Mouse (Mus musculus) midbrain, embryonic 11.5 days (tissue): ENCODE data around the gene Arid4a. TPM values are rescaled to one million over a fixed set of nuclear protein-coding genes. Genes with fewer than 3 reads are reported as not detected.

Experiments used
- ATAC-seq: fragments of 200-750 bp; cut with Nextera tagmentation; 2 replicates; pipeline ENCODE4 v1.8.0; 2017; ENCODE audit warnings: moderate TSS enrichment, moderate library complexity; ENCODE audit not compliant: low FRiP score
- DNase-seq: peaks from one replicate; pipeline ENCODE4 v3.0.0; 2015; ENCODE audit warnings: low spot score; ENCODE audit errors: missing footprints
- H3K27ac ChIP-seq: fragments of 300-500 bp; sonication (generic); 2 replicates; pipeline ENCODE4 v1.5.1; 2014; ENCODE audit warnings: low read depth, low read length
- H3K27me3 ChIP-seq: fragments of 300-500 bp; sonication (generic); 2 replicates; pipeline ENCODE4 v1.6.1; 2014; ENCODE audit warnings: mild to moderate bottlenecking, low read length, moderate library complexity, mixed read lengths; ENCODE audit not compliant: control insufficient read depth, insufficient read depth
- H3K36me3 ChIP-seq: fragments of 300-500 bp; sonication (generic); 2 replicates; pipeline ENCODE4 v1.6.1; 2014; ENCODE audit warnings: mild to moderate bottlenecking, low read length, moderate library complexity, mixed read lengths; ENCODE audit not compliant: control insufficient read depth, insufficient read depth
- H3K4me1 ChIP-seq: fragments of 300-500 bp; sonication (generic); 2 replicates; pipeline ENCODE4 v1.6.1; 2014; ENCODE audit warnings: low read length; ENCODE audit not compliant: control insufficient read depth, insufficient read depth
- H3K4me2 ChIP-seq: fragments of 300-500 bp; sonication (generic); 2 replicates; pipeline ENCODE4 v1.6.1; 2014; ENCODE audit warnings: mild to moderate bottlenecking, moderate library complexity
- H3K4me3 ChIP-seq: fragments of 300-500 bp; sonication (generic); 2 replicates; pipeline ENCODE4 v1.5.1; 2014; ENCODE audit warnings: low read depth, low read length
- H3K9ac ChIP-seq: fragments of 300-500 bp; sonication (generic); 2 replicates; pipeline ENCODE4 v1.6.1; 2014; ENCODE audit warnings: low read length
- H3K9me3 ChIP-seq: fragments of 300-500 bp; sonication (generic); 2 replicates; pipeline ENCODE4 v1.6.1; 2016; ENCODE audit warnings: low read length; ENCODE audit not compliant: control insufficient read depth
- WGBS: fragments of 180-500 bp; shearing (Covaris S2); extraction: QIAGEN DNeasy Blood & Tissue Kit; methylation state at CpG from one replicate; pipeline ENCODE4 v1.1.7; 2014; 5-methylcytosine and 5-hydroxymethylcytosine counted together
- polyA plus RNA-seq: library from polyadenylated mRNA; unstranded; fragments of >200 nt; fragmentation: Nextera tagmentation; extraction: Ambion mirVana; gene quantifications from 2 replicates; pipeline ENCODE4 v1.2.1, GENCODE M21; 2014

The Arid4a gene
- polyA plus RNA-seq, result 34.5 and 35.2 TPM in 2 replicates

DNA sequence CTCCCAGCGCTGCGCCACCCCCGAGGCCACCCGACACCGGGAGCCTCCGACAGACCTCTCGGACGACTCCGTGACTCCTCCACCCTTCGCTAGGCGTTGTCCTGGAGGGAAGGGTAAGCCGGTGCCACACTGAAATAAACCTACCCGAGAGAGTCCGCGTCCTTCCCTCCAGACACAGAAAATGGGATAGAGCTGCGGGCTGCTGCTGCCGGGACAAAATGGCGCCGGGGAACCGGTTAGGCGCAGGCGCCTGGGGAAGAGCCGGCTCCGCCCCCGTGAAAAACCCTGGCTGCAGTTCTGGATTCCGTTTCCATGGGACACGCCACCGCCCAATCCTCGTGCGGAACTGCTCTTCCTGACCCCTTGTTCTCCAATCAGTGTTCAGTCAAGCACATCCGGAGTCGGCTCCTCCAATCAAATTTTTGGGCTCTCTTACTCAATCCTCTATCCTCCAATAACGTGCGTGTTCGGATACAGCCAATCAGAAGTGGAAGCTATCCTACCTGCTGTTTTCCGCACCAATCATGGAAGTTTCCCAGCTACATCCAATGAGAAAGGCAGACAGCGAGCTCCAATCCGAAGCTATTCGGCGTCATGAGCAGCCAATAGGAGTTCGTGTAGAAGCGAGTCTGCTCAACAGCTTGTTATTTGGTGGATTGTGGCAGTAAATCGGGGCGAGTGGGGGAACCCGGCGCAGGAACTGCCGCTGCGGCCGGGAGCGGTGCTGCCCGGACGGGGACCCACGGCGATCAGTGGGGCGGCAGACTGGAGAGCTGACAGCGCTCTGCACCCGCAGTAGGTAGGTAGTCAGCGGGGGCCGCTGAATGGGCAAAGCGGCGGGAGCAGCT is at the start of gene Arid4a:
Arid4a (plus strand) TSS at position 628 of the 848 bp plus-strand sequence.
- Histone ChIP-seq H3K9me3 (no peaks in the 10 kb centered on the region), H3K4me2 (peak within 1 kb of the TSS; percentile 81), H3K4me1 (peaks cover 15% of the 10 kb centered on the region), H3K27ac (peak within 1 kb of the TSS; percentile 90), H3K9ac (peak within 1 kb of the TSS; percentile 90), H3K36me3 (peaks cover 2% of the 10 kb centered on the region; the same call in 1 of the 2 replicates), H3K4me3 (peak within 1 kb of the TSS; percentile 97), H3K27me3 (no peaks in the 10 kb centered on the region)
- DNase-seq, result peak; percentile 99
- ATAC-seq, result peak; percentile 98
- WGBS, result 0% methylated on average over 61 of the region's 61 CpGs

DNA sequence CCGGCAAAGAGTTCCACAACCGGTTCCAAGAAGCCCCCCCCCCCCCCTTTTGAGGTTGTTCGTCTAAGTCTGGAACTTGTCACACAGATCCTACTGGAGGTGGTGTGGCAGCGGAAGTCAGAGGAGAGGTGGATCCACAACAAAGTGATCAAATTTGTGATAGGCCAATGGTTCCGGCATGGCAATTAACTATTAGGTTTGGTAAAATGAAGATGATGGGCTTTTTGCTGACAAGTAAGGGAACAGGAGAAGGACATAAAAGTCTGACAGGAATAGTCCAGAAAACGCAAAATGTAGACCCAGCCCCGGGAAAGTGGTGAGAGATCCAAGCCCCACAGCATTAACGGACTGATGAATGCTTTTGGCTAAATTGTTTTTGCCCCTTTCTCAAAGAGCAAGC is 48.2 kb upstream of the Arid4a start:
- Histone ChIP-seq H3K27me3 (no peaks in the 10 kb centered on the region), H3K9ac (peak overlapping the region; percentile 72), H3K36me3 (peaks cover 3% of the 10 kb centered on the region; the same call in 1 of the 2 replicates), H3K4me3 (peak overlapping the region; percentile 52), H3K9me3 (no peaks in the 10 kb centered on the region), H3K4me1 (peaks cover 2% of the 10 kb centered on the region; the same call in 1 of the 2 replicates), H3K4me2 (peak overlapping the region; percentile 52), H3K27ac (peak overlapping the region; percentile 62; the same call in 1 of the 2 replicates)
- peak; percentile 87 for DNase-seq
- WGBS, result 53% methylated on average over 8 of the region's 8 CpGs
- no peak for ATAC-seq

DNA sequence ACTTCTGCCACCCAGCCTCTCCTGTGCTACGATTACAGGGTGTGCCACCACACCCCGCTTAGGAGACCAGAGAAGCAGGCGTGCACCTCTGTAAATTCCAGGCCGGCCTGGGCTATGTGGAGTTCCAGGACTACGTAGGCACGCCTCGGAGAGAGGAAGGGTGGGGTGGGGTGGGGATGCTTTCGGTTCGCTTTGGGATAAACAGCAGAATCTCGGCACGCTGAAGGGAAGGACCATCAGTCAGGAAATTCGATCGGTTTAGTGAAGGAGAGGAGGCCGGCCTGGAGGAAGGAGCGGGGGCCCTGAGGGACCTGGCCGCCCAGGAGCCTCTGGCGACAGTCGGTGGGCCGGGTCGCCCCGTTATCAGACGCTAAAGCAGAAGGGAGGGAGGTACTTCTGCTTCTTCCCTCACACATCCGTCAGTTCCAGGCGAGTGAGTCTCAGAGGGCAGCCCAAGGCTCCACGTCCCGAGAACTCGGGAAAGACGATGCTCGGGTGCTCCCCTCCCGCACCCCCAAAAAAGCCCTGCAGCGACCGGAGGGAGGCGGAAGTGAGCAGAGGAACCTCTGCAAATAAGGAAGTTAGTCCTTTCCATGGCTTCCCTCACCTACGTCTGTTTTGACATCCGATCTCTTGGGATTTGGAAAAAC is 47.5 kb upstream of the Arid4a start:
- Histone ChIP-seq H3K27me3 (no peaks in the 10 kb centered on the region), H3K27ac (peak overlapping the region; percentile 62), H3K36me3 (peaks cover 3% of the 10 kb centered on the region; the same call in 1 of the 2 replicates), H3K4me1 (peaks cover 2% of the 10 kb centered on the region; the same call in 1 of the 2 replicates), H3K4me3 (peak overlapping the region; percentile 52), H3K9ac (peak overlapping the region; percentile 72), H3K9me3 (no peaks in the 10 kb centered on the region), H3K4me2 (peak overlapping the region; percentile 52)
- WGBS, result under 1% methylated on average over 35 of the region's 35 CpGs
- ATAC-seq (peak; percentile 84), DNase-seq (peak; percentile 98)

DNA sequence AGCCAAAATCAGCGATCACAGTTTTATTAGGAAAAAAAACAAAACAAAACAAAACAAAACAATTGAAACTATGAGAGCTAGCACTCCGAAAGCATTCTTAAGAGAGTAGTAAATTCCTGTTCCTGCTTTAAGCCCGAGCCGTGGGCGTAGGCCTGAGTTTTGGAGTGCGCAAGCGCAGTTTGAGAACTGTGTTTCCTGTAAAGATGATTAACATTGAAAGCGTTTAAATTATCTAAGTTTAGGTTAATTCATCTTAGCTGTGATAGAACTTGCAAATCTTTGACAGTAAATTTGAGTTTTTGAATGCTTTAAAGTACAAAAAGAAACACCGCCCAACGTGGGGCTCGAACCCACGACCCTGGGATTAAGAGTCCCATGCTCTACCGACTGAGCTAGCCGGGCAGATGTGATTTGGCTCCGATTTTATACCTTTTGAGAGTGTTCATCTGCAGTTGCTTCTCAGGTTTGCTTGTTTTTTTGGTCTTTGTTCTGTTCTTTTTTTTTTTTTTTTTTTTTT is 46.9 kb upstream of the Arid4a start:
- Histone ChIP-seq H3K27me3 (no peaks in the 10 kb centered on the region), H3K4me3 (peak overlapping the region; percentile 52), H3K4me1 (peaks cover 2% of the 10 kb centered on the region; the same call in 1 of the 2 replicates), H3K4me2 (peak overlapping the region; percentile 52), H3K36me3 (no peaks in the 10 kb centered on the region), H3K27ac (no peak overlapping the region; the same call in 1 of the 2 replicates), H3K9ac (peak overlapping the region; percentile 72), H3K9me3 (no peaks in the 10 kb centered on the region)
- peak; percentile 66; the same call in 1 of the 2 replicates for ATAC-seq
- peak; percentile 99 for DNase-seq
- WGBS, result under 1% methylated on average over 15 of the region's 15 CpGs

DNA sequence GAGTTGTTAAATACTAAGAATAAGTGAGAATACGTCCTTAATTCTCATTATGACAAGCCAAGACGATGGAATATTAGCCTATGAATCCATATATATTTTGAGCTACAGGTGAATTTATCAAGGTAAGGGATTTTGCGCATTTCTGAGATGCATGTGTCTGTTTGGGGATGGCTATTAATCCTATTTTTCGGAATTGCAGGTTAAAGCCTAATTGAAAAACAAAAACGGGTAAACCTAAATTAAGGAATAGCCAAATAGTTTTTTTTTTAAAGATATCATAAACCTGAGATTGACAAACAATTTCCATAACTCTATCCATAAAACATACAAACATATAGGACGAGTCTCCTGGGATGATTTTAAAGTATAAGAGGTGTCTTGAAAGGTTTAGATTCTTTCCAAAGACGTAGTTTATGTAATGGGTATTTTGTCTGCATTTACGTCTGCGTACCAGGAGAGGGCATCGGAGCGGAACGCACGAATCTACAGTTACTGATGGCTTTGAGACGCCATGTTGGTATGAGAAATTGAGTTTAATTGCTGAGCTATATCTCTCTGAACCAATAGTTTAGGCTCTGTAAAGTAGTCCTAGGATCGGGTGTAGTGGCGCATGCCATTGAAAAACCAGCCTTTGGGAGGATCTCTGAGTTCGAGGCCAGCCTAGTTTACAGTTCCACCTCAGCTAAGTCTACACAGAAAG is 46.2 kb upstream of the Arid4a start:
- Histone ChIP-seq H3K4me3 (peak overlapping the region; percentile 24; the same call in 1 of the 2 replicates), H3K27ac (no peak overlapping the region), H3K4me1 (peaks cover 2% of the 10 kb centered on the region; the same call in 1 of the 2 replicates), H3K36me3 (no peaks in the 10 kb centered on the region), H3K9ac (no peak overlapping the region), H3K9me3 (no peaks in the 10 kb centered on the region), H3K4me2 (peak overlapping the region; percentile 44; the same call in 1 of the 2 replicates), H3K27me3 (no peaks in the 10 kb centered on the region)
- WGBS, result 6% methylated on average over 17 of the region's 17 CpGs
- DNase-seq (peak; percentile 95), ATAC-seq (0 out of 2 replicates have a peak, but pooled peaks have one; percentile 2)

DNA sequence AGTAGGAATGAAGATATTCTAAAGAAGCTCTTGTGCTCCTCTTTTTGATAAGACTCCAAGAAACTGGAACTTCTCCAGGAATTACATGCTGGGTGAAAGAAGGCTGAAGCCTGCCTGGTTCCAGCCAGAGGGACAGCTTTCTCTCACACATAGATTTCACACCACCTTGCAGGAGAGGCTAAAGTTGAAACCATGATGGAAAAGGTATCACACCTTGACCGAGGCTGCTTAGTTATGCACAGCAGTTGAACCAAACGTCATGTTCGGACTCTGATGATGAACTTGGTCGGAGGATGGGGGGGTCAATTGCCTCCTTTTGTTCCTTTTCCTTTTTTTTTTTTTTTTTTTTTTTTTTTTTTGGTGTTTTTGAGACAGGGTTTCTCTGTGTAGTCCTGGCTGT is 42.0 kb upstream of the Arid4a start:
- no peak for DNase-seq
- no peak overlapping the region for H3K4me2 ChIP-seq
- no peak overlapping the region for H3K9ac ChIP-seq
- peaks cover 7% of the 10 kb centered on the region for H3K4me1 ChIP-seq
- no peaks in the 10 kb centered on the region for H3K27me3 ChIP-seq
- WGBS, result 88% methylated on average over 4 of the region's 4 CpGs
- no peak for ATAC-seq
- H3K4me3 ChIP-seq, result no peak overlapping the region
- no peak overlapping the region for H3K27ac ChIP-seq
- no peaks in the 10 kb centered on the region for H3K9me3 ChIP-seq
- H3K36me3 ChIP-seq, result no peaks in the 10 kb centered on the region

DNA sequence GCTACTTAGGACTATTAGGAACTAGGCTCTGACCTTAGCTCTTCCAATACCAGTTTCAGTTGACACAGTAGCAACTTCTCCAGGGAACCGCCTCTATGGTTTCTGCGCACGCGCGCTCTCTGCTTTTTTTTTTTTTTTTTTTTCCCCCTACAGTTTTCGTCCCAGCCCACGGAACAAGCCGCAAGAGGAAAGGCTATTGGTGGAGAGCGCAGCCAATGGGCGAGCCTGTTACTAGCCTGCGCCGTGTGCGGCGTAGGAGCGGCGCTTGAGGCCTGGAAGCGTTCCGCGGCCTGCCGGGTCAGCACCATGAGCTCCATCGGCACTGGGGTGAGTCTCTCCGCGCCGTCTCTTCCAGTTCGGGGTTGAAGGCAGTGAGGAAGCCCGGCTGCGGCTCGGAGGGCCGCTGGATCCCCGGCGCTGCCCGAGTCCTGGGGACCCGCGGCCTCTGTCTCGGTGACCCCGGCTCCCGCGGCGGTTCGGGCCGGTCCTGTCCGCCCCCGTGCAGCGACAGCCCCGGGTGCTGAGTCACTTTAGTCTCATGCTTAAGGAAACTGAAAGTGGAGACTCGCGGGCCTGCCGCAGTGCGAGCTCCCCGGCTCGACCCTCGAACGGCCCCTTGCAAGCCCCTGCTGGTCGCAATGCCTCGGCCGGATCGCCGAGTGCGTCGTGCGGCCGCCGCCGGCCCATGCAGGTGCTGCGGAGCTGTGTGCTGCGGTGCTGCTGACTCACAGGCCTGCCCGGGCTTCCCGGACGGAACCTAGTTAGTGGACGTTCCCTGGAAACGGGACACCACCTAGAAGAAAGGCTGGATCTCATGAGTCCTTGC is 41.1 kb upstream of the Arid4a start, which contains the start of gene Psma3:
Psma3 (plus strand) TSS at position 181 of the 826 bp plus-strand sequence.
- peak within 1 kb of the TSS; percentile 58 for H3K4me2 ChIP-seq
- WGBS, result under 1% methylated on average over 70 of the region's 71 CpGs
- H3K36me3 ChIP-seq, result no peaks in the 10 kb centered on the region
- no peaks in the 10 kb centered on the region for H3K27me3 ChIP-seq
- DNase-seq (peak; percentile 100), ATAC-seq (peak; percentile 99)
- peaks cover 7% of the 10 kb centered on the region for H3K4me1 ChIP-seq
- peak within 1 kb of the TSS; percentile 92 for H3K4me3 ChIP-seq
- H3K9me3 ChIP-seq, result no peaks in the 10 kb centered on the region
- H3K27ac ChIP-seq, result peak within 1 kb of the TSS; percentile 84
- peak within 1 kb of the TSS; percentile 95 for H3K9ac ChIP-seq

DNA sequence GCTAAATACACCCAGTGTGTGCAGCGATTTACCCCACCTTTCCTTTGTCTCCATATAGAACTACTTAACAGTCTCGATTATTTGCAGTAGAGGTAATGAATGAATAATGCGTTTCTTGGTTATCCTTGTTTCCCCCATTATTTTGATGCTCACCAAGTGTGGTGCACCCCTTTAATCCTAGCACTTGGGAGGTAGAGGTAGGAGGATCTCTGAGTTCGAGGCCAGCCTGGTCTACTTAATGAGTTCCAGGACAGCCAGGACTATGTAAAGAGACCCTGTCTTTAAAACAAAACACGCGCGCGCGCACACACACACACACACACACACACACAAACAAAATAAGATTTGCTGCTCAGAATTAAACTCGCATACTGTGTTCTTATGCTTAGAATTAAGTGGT is 40.4 kb upstream of the Arid4a start:
- Histone ChIP-seq H3K9ac (peak overlapping the region; percentile 95), H3K36me3 (no peaks in the 10 kb centered on the region), H3K4me2 (peak overlapping the region; percentile 58), H3K9me3 (no peaks in the 10 kb centered on the region), H3K4me3 (peak overlapping the region; percentile 92), H3K27me3 (no peaks in the 10 kb centered on the region), H3K4me1 (peaks cover 7% of the 10 kb centered on the region), H3K27ac (peak overlapping the region; percentile 84)
- DNase-seq, result peak; percentile 91
- ATAC-seq, result no peak
- WGBS, result 25% methylated on average over 10 of the region's 10 CpGs
